Mouse (Mus musculus) C2C12 (cell line): ENCODE results near the gene Tbc1d22a. TPM values are rescaled to one million over a fixed set of nuclear protein-coding genes. Genes with fewer than 3 reads are reported as not detected.

Experiments
- H3K27me3 ChIP-seq: one replicate; pipeline ENCODE4 v1.6.1; 2011; ENCODE audit not compliant: control insufficient read depth, insufficient read depth, insufficient read length
- H3K36me3 ChIP-seq: one replicate; pipeline ENCODE4 v1.6.1; 2011; ENCODE audit not compliant: control insufficient read depth, insufficient read depth
- H3K4me3 ChIP-seq: one replicate; pipeline ENCODE4 v1.5.1; 2011; ENCODE audit warnings: mild to moderate bottlenecking, control low read depth; ENCODE audit not compliant: poor library complexity, insufficient read depth, severe bottlenecking
- H3K79me2 ChIP-seq: one replicate; pipeline ENCODE4 v1.6.1; 2011; ENCODE audit not compliant: control insufficient read depth, insufficient read depth
- H3K79me3 ChIP-seq: one replicate; pipeline ENCODE4 v1.6.1; 2011; ENCODE audit warnings: low read depth, control low read depth
- H3ac ChIP-seq: one replicate; pipeline ENCODE3; 2011; ENCODE audit warnings: low read depth; ENCODE audit not compliant: control insufficient read depth, insufficient read length
- CEBPB ChIP-seq: IDR thresholded peaks from one replicate; pipeline ENCODE4 v1.6.1; 2011; ENCODE audit warnings: low read depth, mild to moderate bottlenecking, control low read depth, moderate library complexity
- CTCF ChIP-seq: IDR thresholded peaks from one replicate; pipeline ENCODE4 v1.5.1; 2011; ENCODE audit not compliant: control insufficient read depth, insufficient read depth, insufficient read length
- FOSL1 ChIP-seq: IDR thresholded peaks from one replicate; pipeline ENCODE4 v1.8.0; 2011; ENCODE audit warnings: mild to moderate bottlenecking, low read length; ENCODE audit not compliant: poor library complexity, insufficient read depth, severe bottlenecking
- MAX ChIP-seq: IDR thresholded peaks from one replicate; pipeline ENCODE4 v1.6.1; 2011; ENCODE audit warnings: mild to moderate bottlenecking, control low read depth
- MYOD1 ChIP-seq: IDR thresholded peaks from one replicate; pipeline ENCODE4 v1.6.1; 2011; ENCODE audit warnings: low read depth; ENCODE audit not compliant: control insufficient read depth, insufficient read length
- MYOG ChIP-seq: IDR thresholded peaks from one replicate; pipeline ENCODE4 v1.6.1; 2011; ENCODE audit not compliant: control insufficient read depth, insufficient read length; ENCODE audit errors: extremely low read depth
- USF1 ChIP-seq: IDR thresholded peaks from one replicate; pipeline ENCODE4 v1.6.1; 2011; ENCODE audit warnings: low read depth, mild to moderate bottlenecking, control low read depth, moderate library complexity
- polyA plus RNA-seq: library from polyadenylated mRNA; unstranded; fragments of >200 nt; fragmentation: generic; extraction: Trizol; gene quantifications from one replicate; pipeline ENCODE4 v1.2.1, GENCODE M21; 2012; ENCODE audit warnings: missing spikeins

The Tbc1d22a gene
- polyA plus RNA-seq, 1 experiment = 19.7 TPM

DNA sequence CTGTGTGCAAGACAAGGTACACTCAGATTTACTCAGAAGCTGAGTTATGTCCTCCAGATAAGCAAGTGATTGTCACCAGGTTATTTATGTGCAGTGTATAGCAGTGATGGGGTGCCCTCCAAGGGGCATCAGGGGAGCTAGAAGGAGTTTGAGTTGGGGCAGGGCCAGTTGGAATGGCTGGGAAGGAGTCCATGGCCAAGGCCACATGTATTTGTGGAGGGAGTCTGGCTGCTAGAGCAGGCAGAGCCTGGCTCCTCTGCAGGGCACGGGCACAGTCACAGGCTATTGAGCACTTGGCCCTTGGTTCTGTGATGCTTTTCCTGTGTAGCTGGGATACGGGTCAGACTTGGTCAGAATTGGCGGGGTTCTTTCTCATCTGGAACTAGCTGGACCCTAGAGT is 80.2 kb downstream of the Tbc1d22a start:
- Histone ChIP-seq H3K4me3 (no peak overlapping the region), H3K27me3 (no peaks in the 10 kb centered on the region), H3K79me3 (no peaks in the 10 kb centered on the region), H3K36me3 (no peaks in the 10 kb centered on the region), H3ac (no peak overlapping the region), H3K79me2 (no peaks in the 10 kb centered on the region)
- no peak for TF ChIP-seq MYOG
- no peak for TF ChIP-seq CEBPB
- no peak for TF ChIP-seq USF1
- TF ChIP-seq MYOD1 = no peak
- TF ChIP-seq FOSL1 = no peak
- no peak for TF ChIP-seq CTCF
- TF ChIP-seq MAX = no peak

DNA sequence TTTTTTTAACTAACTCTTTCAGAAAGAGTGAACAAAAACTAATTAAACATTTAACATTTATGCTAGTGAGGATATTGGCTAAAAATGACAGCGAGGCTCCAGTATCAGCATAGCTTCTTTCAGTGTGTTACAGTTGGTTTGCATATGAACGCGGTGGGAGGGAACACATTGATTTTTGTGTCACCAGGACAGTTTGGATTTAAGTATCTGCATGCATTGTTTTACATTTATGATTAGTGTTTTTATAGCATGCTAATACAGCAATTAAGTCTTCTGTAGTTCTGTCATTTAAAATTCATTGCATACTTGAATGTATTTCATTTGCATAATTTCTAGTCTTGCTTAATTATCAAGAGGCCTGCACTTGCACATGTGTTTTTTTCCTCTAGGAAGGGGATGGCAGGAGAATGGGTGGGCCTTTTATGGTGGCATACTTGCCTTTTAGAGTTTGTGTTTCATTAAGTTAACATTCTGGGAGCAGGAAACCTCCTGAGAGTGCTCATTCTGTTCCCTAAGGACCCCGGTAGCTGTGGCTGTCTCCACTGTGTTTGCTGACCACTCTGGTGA is 81.5 kb downstream of the Tbc1d22a start:
- Histone ChIP-seq H3ac (no peak overlapping the region), H3K79me3 (no peaks in the 10 kb centered on the region), H3K27me3 (no peaks in the 10 kb centered on the region), H3K36me3 (no peaks in the 10 kb centered on the region), H3K79me2 (no peaks in the 10 kb centered on the region), H3K4me3 (no peak overlapping the region)
- no peak for TF ChIP-seq FOSL1
- TF ChIP-seq USF1 = no peak
- TF ChIP-seq CEBPB = no peak
- no peak for TF ChIP-seq MYOG
- no peak for TF ChIP-seq CTCF
- no peak for TF ChIP-seq MYOD1
- no peak for TF ChIP-seq MAX

DNA sequence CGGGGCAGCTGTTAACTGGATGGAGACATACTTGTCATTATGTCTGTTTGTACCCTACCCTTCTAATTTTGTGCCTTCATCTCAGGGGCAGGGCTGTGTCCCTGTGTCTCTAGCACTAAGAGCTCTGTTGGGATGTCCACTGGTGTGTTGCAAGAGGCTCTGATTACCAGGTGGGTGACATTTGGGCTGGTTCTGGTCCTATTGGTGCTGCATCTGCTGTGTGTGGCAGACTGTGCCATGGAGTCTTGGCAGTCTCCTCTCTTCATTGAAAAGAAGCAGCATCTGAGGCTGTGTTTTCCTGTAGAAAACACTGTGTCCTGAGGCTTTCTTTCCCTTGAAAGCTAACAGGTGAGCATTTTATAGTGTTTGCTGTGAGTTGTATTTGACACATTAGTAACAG is 83.0 kb downstream of the Tbc1d22a start:
- TF ChIP-seq MYOG = no peak
- TF ChIP-seq MAX = no peak
- TF ChIP-seq CEBPB = no peak
- no peak for TF ChIP-seq MYOD1
- TF ChIP-seq FOSL1 = no peak
- Histone ChIP-seq H3K36me3 (peaks cover 5% of the 10 kb centered on the region), H3ac (no peak overlapping the region), H3K79me2 (no peaks in the 10 kb centered on the region), H3K4me3 (no peak overlapping the region), H3K27me3 (no peaks in the 10 kb centered on the region), H3K79me3 (no peaks in the 10 kb centered on the region)

DNA sequence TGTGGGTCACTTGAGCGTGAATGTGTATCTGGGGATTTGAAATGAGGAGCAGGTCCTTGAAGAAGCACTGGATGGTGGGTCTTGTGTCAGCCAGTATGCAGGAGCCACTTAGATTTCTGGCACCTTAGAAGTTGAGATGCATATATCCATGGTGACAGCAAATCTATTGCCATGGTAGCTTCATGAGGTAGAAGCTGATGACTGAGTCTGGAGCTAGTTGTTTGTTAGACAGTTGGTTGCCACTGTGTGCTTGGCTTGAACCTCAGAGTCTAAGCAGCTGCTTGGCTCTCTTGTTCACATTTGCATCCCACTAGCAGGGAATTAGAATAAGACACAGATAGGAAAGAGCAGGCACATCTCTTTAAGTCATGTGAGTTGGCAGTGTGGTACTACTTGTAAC is 89.6 kb downstream of the Tbc1d22a start:
- TF ChIP-seq USF1 = no peak
- TF ChIP-seq CEBPB = no peak
- no peak for TF ChIP-seq MYOD1
- TF ChIP-seq MYOG = no peak
- no peak for TF ChIP-seq CTCF
- TF ChIP-seq FOSL1 = no peak
- TF ChIP-seq MAX = no peak

DNA sequence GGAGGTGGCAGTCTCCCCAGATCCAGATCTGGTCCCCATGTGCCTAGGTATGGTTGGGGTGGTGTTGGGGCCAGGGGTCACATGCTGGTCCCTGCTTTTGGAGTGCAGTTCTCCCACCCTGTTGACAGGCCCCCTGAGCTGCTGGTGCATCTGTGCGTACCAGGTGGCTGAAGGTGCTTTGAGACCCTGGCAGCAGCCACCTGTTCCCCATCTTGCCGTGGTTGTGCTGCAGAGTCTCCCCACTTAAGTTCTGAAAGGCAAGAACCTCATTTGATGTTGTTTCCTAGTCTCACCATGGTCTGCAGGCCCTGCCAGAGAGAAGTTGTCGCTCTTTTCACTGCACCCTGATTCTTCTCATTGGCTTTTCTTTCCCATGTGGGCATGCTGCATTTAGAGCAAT is 90.6 kb downstream of the Tbc1d22a start:
- Histone ChIP-seq H3K36me3 (peaks cover 11% of the 10 kb centered on the region), H3K79me3 (no peaks in the 10 kb centered on the region), H3ac (no peak overlapping the region), H3K79me2 (no peaks in the 10 kb centered on the region), H3K4me3 (no peak overlapping the region), H3K27me3 (no peaks in the 10 kb centered on the region)
- TF ChIP-seq MAX = no peak
- no peak for TF ChIP-seq CTCF
- TF ChIP-seq FOSL1 = no peak
- TF ChIP-seq CEBPB = no peak
- no peak for TF ChIP-seq MYOG
- TF ChIP-seq USF1 = no peak
- no peak for TF ChIP-seq MYOD1

More for the DNA sequence above, 89.6 kb downstream of the Tbc1d22a start:
- Histone ChIP-seq H3K27me3 (no peaks in the 10 kb centered on the region), H3K79me2 (no peaks in the 10 kb centered on the region), H3K4me3 (no peak overlapping the region), H3K79me3 (no peaks in the 10 kb centered on the region), H3K36me3 (peaks cover 11% of the 10 kb centered on the region), H3ac (no peak overlapping the region)

DNA sequence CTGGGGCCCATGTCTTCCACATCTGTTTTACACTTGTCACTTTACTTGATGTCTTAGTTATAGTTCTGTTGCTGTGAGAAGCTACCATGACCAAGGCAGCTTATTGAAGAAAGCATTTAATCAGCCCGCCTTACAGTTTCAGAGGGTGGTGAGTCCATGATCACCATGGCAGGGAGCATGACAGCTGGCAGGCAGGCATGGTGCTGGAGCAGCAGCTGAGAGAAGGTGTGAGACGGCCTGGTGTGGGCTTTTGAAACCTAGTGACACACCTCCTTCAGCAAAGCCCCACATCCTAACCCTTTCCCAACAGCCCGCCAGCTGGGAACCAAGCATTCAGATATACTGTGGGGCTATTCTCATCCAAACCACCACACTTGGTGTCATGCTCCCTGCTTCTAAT is 91.0 kb downstream of the Tbc1d22a start:
- Histone ChIP-seq H3K27me3 (no peaks in the 10 kb centered on the region), H3K4me3 (no peak overlapping the region), H3K79me3 (no peaks in the 10 kb centered on the region), H3ac (no peak overlapping the region), H3K36me3 (peaks cover 11% of the 10 kb centered on the region), H3K79me2 (no peaks in the 10 kb centered on the region)
- TF ChIP-seq CEBPB (no peak), FOSL1 (no peak), MYOG (no peak), USF1 (no peak), MYOD1 (no peak), MAX (no peak), CTCF (no peak)
